Mouse (Mus musculus): Measurements from ENCODE around the gene Fmo2. TPM values are rescaled to one million over a fixed set of nuclear protein-coding genes. Genes with fewer than 3 reads are reported as not detected.

Gene Fmo2
- polyA plus RNA-seq, 1 experiment = 161 TPM

GRCm38 (mm10) chr1:162857766-162858747 lies 40.5 kb downstream of the Fmo2 start:
- Histone ChIP-seq H3K27me3 (replicated peaks; ENCODE audit: control insufficient read depth, insufficient read depth, low read length) (no peaks in the 10 kb centered on the region), H3K36me3 (ENCODE audit: control insufficient read depth, insufficient read depth, low read length) (peaks cover 2% of the 10 kb centered on the region; the same call in 1 of the 2 replicates), H3K4me1 (ENCODE audit: control insufficient read depth, insufficient read depth, low read length) (peaks cover 17% of the 10 kb centered on the region; the same call in 1 of the 2 replicates), H3K27ac (ENCODE audit: insufficient read depth, low read depth, low read length) (peak overlapping the region; percentile 96), H3K4me3 (ENCODE audit: insufficient read depth, low read depth, low read length) (peak overlapping the region; percentile 81)
- WGBS = 41% methylated on average over 18 of the region's 18 CpGs
- DNase-seq = peak; percentile 89
- TF ChIP-seq POLR2A (IDR thresholded peaks at IDR 0.05; ENCODE audit: low read depth, low read length) = no peak

GRCm38 (mm10) chr1:162853812-162854482 lies 44.6 kb downstream of the Fmo2 start:
- no peaks in the 10 kb centered on the region for H3K27me3 ChIP-seq (replicated peaks; ENCODE audit: control insufficient read depth, insufficient read depth, low read length)
- H3K36me3 ChIP-seq (ENCODE audit: control insufficient read depth, insufficient read depth, low read length) = peaks cover 4% of the 10 kb centered on the region
- TF ChIP-seq CTCF (conservative IDR thresholded peaks at IDR 0.05; ENCODE audit: insufficient read depth, insufficient read length, low read depth, low read length) (no peak), POLR2A (IDR thresholded peaks at IDR 0.05; ENCODE audit: low read depth, low read length) (no peak)
- H3K4me1 ChIP-seq (ENCODE audit: control insufficient read depth, insufficient read depth, low read length) = peaks cover 14% of the 10 kb centered on the region; the same call in 1 of the 2 replicates
- WGBS = 50% methylated on average over 3 of the region's 3 CpGs
- H3K27ac ChIP-seq (ENCODE audit: insufficient read depth, low read depth, low read length) = peak overlapping the region; percentile 92
- peak; percentile 80 for DNase-seq
- no peak overlapping the region for H3K4me3 ChIP-seq (ENCODE audit: insufficient read depth, low read depth, low read length)

- Histone ChIP-seq H3K4me1 (ENCODE audit: control insufficient read depth, insufficient read depth, low read length) (peaks cover 2% of the 10 kb centered on the region; the same call in 1 of the 2 replicates), H3K36me3 (ENCODE audit: control insufficient read depth, insufficient read depth, low read length) (peaks cover 6% of the 10 kb centered on the region), H3K4me3 (ENCODE audit: insufficient read depth, low read depth, low read length) (no peak overlapping the region), H3K27me3 (replicated peaks; ENCODE audit: control insufficient read depth, insufficient read depth, low read length) (no peaks in the 10 kb centered on the region), H3K27ac (ENCODE audit: insufficient read depth, low read depth, low read length) (no peak overlapping the region)
- TF ChIP-seq CTCF (conservative IDR thresholded peaks at IDR 0.05; ENCODE audit: insufficient read depth, insufficient read length, low read depth, low read length) (no peak), POLR2A (IDR thresholded peaks at IDR 0.05; ENCODE audit: low read depth, low read length) (no peak)
- WGBS = 98% methylated on average over 6 of the region's 6 CpGs
- DNase-seq = no peak
These were observed 51.0 kb downstream of the Fmo2 start for GRCm38 (mm10) chr1:162847554-162847953.

GRCm38 (mm10) chr1:162840211-162840610 lies 58.3 kb downstream of the Fmo2 start:
- no peaks in the 10 kb centered on the region; the same call in 1 of the 2 replicates for H3K36me3 ChIP-seq (ENCODE audit: control insufficient read depth, insufficient read depth, low read length)
- no peak for DNase-seq
- H3K4me3 ChIP-seq (ENCODE audit: insufficient read depth, low read depth, low read length) = no peak overlapping the region
- no peaks in the 10 kb centered on the region for H3K27me3 ChIP-seq (replicated peaks; ENCODE audit: control insufficient read depth, insufficient read depth, low read length)
- 94% methylated on average over 9 of the region's 9 CpGs for WGBS
- H3K4me1 ChIP-seq (ENCODE audit: control insufficient read depth, insufficient read depth, low read length) = no peaks in the 10 kb centered on the region; the same call in 1 of the 2 replicates
- no peak overlapping the region for H3K27ac ChIP-seq (ENCODE audit: insufficient read depth, low read depth, low read length)
- TF ChIP-seq POLR2A (IDR thresholded peaks at IDR 0.05; ENCODE audit: low read depth, low read length) (no peak), CTCF (conservative IDR thresholded peaks at IDR 0.05; ENCODE audit: insufficient read depth, insufficient read length, low read depth, low read length) (no peak)

- WGBS = 88% methylated on average over 6 of the region's 6 CpGs
- no peaks in the 10 kb centered on the region for H3K27me3 ChIP-seq (replicated peaks; ENCODE audit: control insufficient read depth, insufficient read depth, low read length)
- H3K36me3 ChIP-seq (ENCODE audit: control insufficient read depth, insufficient read depth, low read length) = no peaks in the 10 kb centered on the region; the same call in 1 of the 2 replicates
These were observed 59.5 kb downstream of the Fmo2 start for GRCm38 (mm10) chr1:162838976-162839375.

GRCm38 (mm10) chr1:162834342-162834741 lies 64.2 kb downstream of the Fmo2 start:
- Histone ChIP-seq H3K27ac (ENCODE audit: insufficient read depth, low read depth, low read length) (no peak overlapping the region), H3K36me3 (ENCODE audit: control insufficient read depth, insufficient read depth, low read length) (peaks cover 7% of the 10 kb centered on the region), H3K4me3 (ENCODE audit: insufficient read depth, low read depth, low read length) (no peak overlapping the region), H3K27me3 (replicated peaks; ENCODE audit: control insufficient read depth, insufficient read depth, low read length) (no peaks in the 10 kb centered on the region), H3K4me1 (ENCODE audit: control insufficient read depth, insufficient read depth, low read length) (no peaks in the 10 kb centered on the region; the same call in 1 of the 2 replicates)
- WGBS = 76% methylated on average over 5 of the region's 5 CpGs
- DNase-seq = no peak
- TF ChIP-seq POLR2A (IDR thresholded peaks at IDR 0.05; ENCODE audit: low read depth, low read length) (no peak), CTCF (conservative IDR thresholded peaks at IDR 0.05; ENCODE audit: insufficient read depth, insufficient read length, low read depth, low read length) (no peak)

More at GRCm38 (mm10) chr1:162838976-162839375, 59.5 kb downstream of the Fmo2 start:
- Histone ChIP-seq H3K27ac (ENCODE audit: insufficient read depth, low read depth, low read length) (no peak overlapping the region), H3K4me3 (ENCODE audit: insufficient read depth, low read depth, low read length) (no peak overlapping the region), H3K4me1 (ENCODE audit: control insufficient read depth, insufficient read depth, low read length) (no peaks in the 10 kb centered on the region; the same call in 1 of the 2 replicates)
- TF ChIP-seq POLR2A (IDR thresholded peaks at IDR 0.05; ENCODE audit: low read depth, low read length) (no peak), CTCF (conservative IDR thresholded peaks at IDR 0.05; ENCODE audit: insufficient read depth, insufficient read length, low read depth, low read length) (no peak)
- DNase-seq = no peak

- no peak for TF ChIP-seq CTCF (conservative IDR thresholded peaks at IDR 0.05; ENCODE audit: insufficient read depth, insufficient read length, low read depth, low read length)
- no peak for TF ChIP-seq POLR2A (IDR thresholded peaks at IDR 0.05; ENCODE audit: low read depth, low read length)
- Histone ChIP-seq H3K27me3 (replicated peaks; ENCODE audit: control insufficient read depth, insufficient read depth, low read length) (no peaks in the 10 kb centered on the region), H3K4me1 (ENCODE audit: control insufficient read depth, insufficient read depth, low read length) (no peaks in the 10 kb centered on the region), H3K4me3 (ENCODE audit: insufficient read depth, low read depth, low read length) (no peak overlapping the region), H3K27ac (ENCODE audit: insufficient read depth, low read depth, low read length) (no peak overlapping the region), H3K36me3 (ENCODE audit: control insufficient read depth, insufficient read depth, low read length) (peaks cover 7% of the 10 kb centered on the region)
- DNase-seq = no peak
- WGBS = 68% methylated on average over 5 of the region's 5 CpGs
These were observed 66.0 kb downstream of the Fmo2 start for GRCm38 (mm10) chr1:162832574-162832953.
